Mouse (Mus musculus): ENCODE data around the gene Lingo3. TPM values are rescaled to one million over a fixed set of nuclear protein-coding genes. Genes with fewer than 3 reads are reported as not detected.
A peak's percentile ranks its signal among the peaks of the same experiment; 100 is the strongest.

Lingo3 gene
- total and polyA plus RNA-seq, 3 experiments, result 0.05 TPM; not detected in 2

DNA sequence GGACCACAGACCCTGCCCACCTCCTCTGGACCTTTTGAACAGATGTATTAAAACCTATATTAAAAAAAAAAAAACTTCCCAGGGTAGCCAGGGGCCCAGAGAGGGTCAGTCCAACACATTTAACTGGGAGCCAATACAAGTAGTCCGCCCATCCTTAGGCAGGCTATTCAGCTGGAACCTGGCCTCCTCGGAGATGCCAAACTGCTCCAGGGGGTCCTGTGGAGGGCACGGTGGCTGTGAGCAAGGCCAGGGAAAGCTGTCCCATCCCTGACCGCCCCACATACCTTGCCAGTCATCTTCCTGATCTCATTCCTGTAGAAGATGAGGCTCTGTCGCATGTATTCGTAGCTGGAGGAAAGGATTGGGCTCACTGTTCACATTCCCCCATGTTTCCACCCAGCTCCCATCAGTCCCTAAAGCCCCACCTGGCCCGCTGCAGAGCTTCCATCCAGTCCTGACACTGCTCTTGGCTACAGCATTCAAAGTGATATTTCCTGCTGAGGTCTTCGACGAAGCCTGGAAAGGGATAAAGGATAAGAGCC is 47.5 kb downstream of the Lingo3 start:
- H3K36me3 ChIP-seq (replicated peaks), result peaks cover 80% of the 10 kb centered on the region
- ATAC-seq (ENCODE audit: extremely low read depth, insufficient number of reproducible peaks, low FRiP score, poor library complexity, severe bottlenecking), result no peak
- peaks cover 74% of the 10 kb centered on the region for H3K4me1 ChIP-seq (ENCODE audit: insufficient read depth, low read depth, low read length)
- peak overlapping the region; percentile 86; the same call in 1 of the 2 replicates for H3K4me3 ChIP-seq (ENCODE audit: low read depth, low read length)
- H3K27me3 ChIP-seq (ENCODE audit: insufficient read depth, low read length), result no peaks in the 10 kb centered on the region
- no peak for DNase-seq (ENCODE audit: low spot score)
- H3K9me3 ChIP-seq (replicated peaks), result no peaks in the 10 kb centered on the region
- no peak for TF ChIP-seq TAL1 (conservative IDR thresholded peaks at IDR 0.05; ENCODE audit: low read depth, low read length)
- TF ChIP-seq CTCF (IDR thresholded peaks at IDR 0.05; ENCODE audit: low read depth, low read length), result no peak
- no peak for TF ChIP-seq POLR2AphosphoS5 (IDR thresholded peaks at IDR 0.05; ENCODE audit: insufficient replicate concordance, low read depth, low read length)
- no peak for TF ChIP-seq GATA2 (IDR thresholded peaks at IDR 0.05; ENCODE audit: borderline replicate concordance, low read depth, low read length)
- TF ChIP-seq GATA1 (IDR thresholded peaks at IDR 0.05; ENCODE audit: borderline replicate concordance, low read length), result no peak

DNA sequence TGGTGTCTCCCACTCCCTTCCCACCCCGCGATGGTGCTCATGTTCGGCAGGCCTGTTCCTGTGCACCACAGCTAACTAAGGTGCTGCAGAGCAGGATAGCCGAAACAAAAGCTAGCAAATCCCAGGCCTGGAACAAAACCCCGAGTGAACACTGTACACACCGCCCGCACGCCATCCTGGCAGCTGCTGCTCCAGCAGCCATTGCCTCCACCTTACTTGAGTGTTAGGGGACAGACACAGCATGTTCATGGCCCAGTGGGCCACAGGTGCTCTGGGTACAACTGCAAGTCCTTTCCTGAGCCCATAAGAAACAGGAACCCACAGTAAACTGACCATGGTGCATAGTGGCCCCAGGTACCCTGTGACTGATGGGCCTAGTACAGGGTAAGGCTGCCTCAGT is 49.1 kb downstream of the Lingo3 start:
- H3K4me3 ChIP-seq (ENCODE audit: low read depth, low read length), result peak overlapping the region; percentile 1; the same call in 1 of the 2 replicates
- TF ChIP-seq GATA1 (IDR thresholded peaks at IDR 0.05; ENCODE audit: borderline replicate concordance, low read length) (no peak), CTCF (IDR thresholded peaks at IDR 0.05; ENCODE audit: low read depth, low read length) (no peak), GATA2 (IDR thresholded peaks at IDR 0.05; ENCODE audit: borderline replicate concordance, low read depth, low read length) (no peak), POLR2AphosphoS5 (IDR thresholded peaks at IDR 0.05; ENCODE audit: insufficient replicate concordance, low read depth, low read length) (no peak), TAL1 (conservative IDR thresholded peaks at IDR 0.05; ENCODE audit: low read depth, low read length) (no peak)
- no peaks in the 10 kb centered on the region for H3K9me3 ChIP-seq (replicated peaks)
- DNase-seq (ENCODE audit: low spot score) (no peak), ATAC-seq (ENCODE audit: extremely low read depth, insufficient number of reproducible peaks, low FRiP score, poor library complexity, severe bottlenecking) (no peak)
- peaks cover 69% of the 10 kb centered on the region for H3K4me1 ChIP-seq (ENCODE audit: insufficient read depth, low read depth, low read length)
- peaks cover 80% of the 10 kb centered on the region for H3K36me3 ChIP-seq (replicated peaks)
- H3K27me3 ChIP-seq (ENCODE audit: insufficient read depth, low read length), result no peaks in the 10 kb centered on the region

DNA sequence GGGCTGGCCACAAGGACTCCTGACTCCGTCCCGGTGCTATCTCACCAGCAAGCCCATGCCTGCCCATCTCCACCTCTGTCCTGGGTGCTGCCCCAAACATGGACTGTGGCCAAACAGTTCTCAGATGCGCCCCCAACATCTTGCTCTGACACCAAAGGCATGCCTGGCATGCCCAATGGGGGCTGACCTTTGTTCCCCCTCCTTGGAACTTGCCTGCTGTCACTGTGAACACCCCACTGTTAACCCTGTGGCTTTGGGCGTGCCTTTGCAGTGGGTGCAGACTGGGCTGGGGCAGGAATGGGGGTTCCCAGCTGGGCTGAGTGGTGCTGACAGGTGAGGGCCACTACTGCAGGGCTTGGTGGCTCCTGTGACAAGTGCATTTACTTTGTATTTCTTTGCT is 50.0 kb downstream of the Lingo3 start:
- Histone ChIP-seq H3K4me3 (ENCODE audit: low read depth, low read length) (peak overlapping the region; percentile 42; the same call in 1 of the 2 replicates), H3K4me1 (ENCODE audit: insufficient read depth, low read depth, low read length) (peaks cover 69% of the 10 kb centered on the region), H3K36me3 (replicated peaks) (peaks cover 86% of the 10 kb centered on the region), H3K9me3 (replicated peaks) (no peaks in the 10 kb centered on the region), H3K27me3 (ENCODE audit: insufficient read depth, low read length) (no peaks in the 10 kb centered on the region)
- TF ChIP-seq CTCF (IDR thresholded peaks at IDR 0.05; ENCODE audit: low read depth, low read length), result no peak
- no peak for TF ChIP-seq TAL1 (conservative IDR thresholded peaks at IDR 0.05; ENCODE audit: low read depth, low read length)
- no peak for TF ChIP-seq GATA2 (IDR thresholded peaks at IDR 0.05; ENCODE audit: borderline replicate concordance, low read depth, low read length)
- no peak for ATAC-seq (ENCODE audit: extremely low read depth, insufficient number of reproducible peaks, low FRiP score, poor library complexity, severe bottlenecking)
- no peak for DNase-seq (ENCODE audit: low spot score)

DNA sequence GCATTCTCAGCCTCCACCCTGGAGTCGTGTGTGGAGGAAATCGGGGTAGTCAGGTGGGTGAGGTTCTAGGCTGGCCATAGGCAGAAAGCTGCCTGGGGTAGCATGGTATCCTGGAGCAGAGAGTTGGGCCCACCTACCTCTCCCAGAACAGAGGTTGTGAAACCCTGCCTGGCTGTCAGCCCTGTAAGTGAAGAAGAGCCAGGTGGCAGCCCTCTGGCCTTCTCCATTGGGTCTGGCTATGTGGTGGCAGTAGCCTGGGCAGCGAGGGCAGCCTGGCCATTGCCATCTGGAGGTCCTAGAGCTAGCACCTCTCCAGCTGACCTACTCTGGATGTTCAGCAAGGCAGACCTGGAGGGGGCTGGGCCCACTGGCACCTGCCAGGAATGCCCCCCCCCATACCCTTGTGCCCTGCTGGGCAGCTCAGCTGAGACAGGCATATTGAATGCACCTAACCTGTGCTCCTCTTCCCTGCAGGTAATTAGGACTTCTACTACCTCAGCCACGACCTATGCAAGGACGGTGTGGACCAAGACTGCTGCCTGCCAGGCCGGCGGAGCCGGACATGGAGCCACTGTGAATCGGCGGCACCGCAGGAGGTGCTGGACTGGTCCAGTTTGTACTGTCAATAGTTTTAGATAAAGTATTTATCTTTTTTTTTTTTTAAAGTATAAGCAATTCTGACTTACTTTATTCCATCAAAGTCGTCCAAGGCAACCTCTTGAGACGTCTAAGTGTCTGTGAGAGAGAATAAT is 50.6 kb downstream of the Lingo3 start:
- Histone ChIP-seq H3K27me3 (ENCODE audit: insufficient read depth, low read length) (no peaks in the 10 kb centered on the region), H3K4me1 (ENCODE audit: insufficient read depth, low read depth, low read length) (peaks cover 71% of the 10 kb centered on the region), H3K4me3 (ENCODE audit: low read depth, low read length) (peak overlapping the region; percentile 3; the same call in 1 of the 2 replicates), H3K36me3 (replicated peaks) (peaks cover 92% of the 10 kb centered on the region), H3K9me3 (replicated peaks) (no peaks in the 10 kb centered on the region)
- DNase-seq (ENCODE audit: low spot score) (no peak), ATAC-seq (ENCODE audit: extremely low read depth, insufficient number of reproducible peaks, low FRiP score, poor library complexity, severe bottlenecking) (no peak)
- TF ChIP-seq POLR2AphosphoS5 (IDR thresholded peaks at IDR 0.05; ENCODE audit: insufficient replicate concordance, low read depth, low read length) (no peak; the same call in 1 of the 2 replicates), GATA1 (IDR thresholded peaks at IDR 0.05; ENCODE audit: borderline replicate concordance, low read length) (no peak), GATA2 (IDR thresholded peaks at IDR 0.05; ENCODE audit: borderline replicate concordance, low read depth, low read length) (no peak), CTCF (IDR thresholded peaks at IDR 0.05; ENCODE audit: low read depth, low read length) (no peak), TAL1 (conservative IDR thresholded peaks at IDR 0.05; ENCODE audit: low read depth, low read length) (no peak)

DNA sequence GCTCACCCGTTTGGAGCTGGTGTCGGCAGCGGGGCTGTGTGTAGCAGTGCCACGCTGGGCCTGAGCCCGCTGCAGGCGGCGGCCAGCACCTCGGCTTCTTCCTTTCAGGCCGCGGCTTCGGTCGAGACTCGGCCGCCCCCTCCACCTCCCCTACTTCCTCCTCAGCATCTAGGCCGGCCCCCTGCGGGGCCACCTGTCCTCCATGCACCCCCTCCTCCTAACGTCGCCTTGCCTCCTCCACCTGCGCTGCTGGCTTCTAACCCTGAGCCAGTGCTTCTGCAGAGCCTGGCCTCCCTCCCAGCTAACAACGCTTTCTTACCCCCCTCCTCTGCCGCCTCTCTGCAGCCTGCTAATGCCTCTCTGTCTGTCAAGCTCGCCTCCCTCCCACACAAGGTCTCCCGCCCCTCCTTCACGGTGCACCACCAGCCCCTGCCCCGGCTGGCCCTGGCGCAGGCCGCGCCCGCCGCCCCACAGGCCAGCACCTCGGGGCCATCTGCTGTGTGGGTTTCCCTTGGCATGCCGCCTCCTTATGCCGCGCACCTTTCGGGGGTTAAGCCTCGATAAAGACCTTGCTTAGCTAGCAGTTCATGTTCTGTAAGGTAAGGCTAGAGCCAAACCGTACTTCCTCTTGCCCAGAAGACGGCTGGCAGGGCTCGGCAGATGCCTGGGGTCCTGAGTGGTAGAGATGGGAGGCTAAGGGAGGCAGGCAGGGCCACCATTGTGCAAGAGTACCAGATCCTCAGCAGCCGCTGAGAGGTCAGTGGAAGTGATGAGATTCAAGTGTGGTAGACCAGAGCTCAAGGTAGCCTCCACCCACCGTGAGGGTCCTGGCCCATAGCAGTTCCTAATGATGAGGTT is 51.4 kb downstream of the Lingo3 start:
- peaks cover 99% of the 10 kb centered on the region for H3K36me3 ChIP-seq (replicated peaks)
- DNase-seq (ENCODE audit: low spot score) (no peak), ATAC-seq (ENCODE audit: extremely low read depth, insufficient number of reproducible peaks, low FRiP score, poor library complexity, severe bottlenecking) (no peak)
- no peaks in the 10 kb centered on the region for H3K9me3 ChIP-seq (replicated peaks)
- no peaks in the 10 kb centered on the region for H3K27me3 ChIP-seq (ENCODE audit: insufficient read depth, low read length)
- H3K4me3 ChIP-seq (ENCODE audit: low read depth, low read length), result no peak overlapping the region; the same call in 1 of the 2 replicates
- H3K4me1 ChIP-seq (ENCODE audit: insufficient read depth, low read depth, low read length), result peaks cover 71% of the 10 kb centered on the region
- TF ChIP-seq CTCF (IDR thresholded peaks at IDR 0.05; ENCODE audit: low read depth, low read length), result no peak
- TF ChIP-seq TAL1 (conservative IDR thresholded peaks at IDR 0.05; ENCODE audit: low read depth, low read length), result no peak
- TF ChIP-seq GATA1 (IDR thresholded peaks at IDR 0.05; ENCODE audit: borderline replicate concordance, low read length), result no peak
- no peak for TF ChIP-seq GATA2 (IDR thresholded peaks at IDR 0.05; ENCODE audit: borderline replicate concordance, low read depth, low read length)
- no peak for TF ChIP-seq POLR2AphosphoS5 (IDR thresholded peaks at IDR 0.05; ENCODE audit: insufficient replicate concordance, low read depth, low read length)

Measured in G1E (cell line).